Mouse (Mus musculus) lung, embryonic 14.5 days (tissue): ENCODE results near the gene Klk10. TPM values are rescaled to one million over a fixed set of nuclear protein-coding genes. Genes with fewer than 3 reads are reported as not detected.

Experiments used
- ATAC-seq: fragments of 200-750 bp; cut with Nextera tagmentation; 2 replicates; pipeline ENCODE4 v1.8.0; 2017; ENCODE audit warnings: mild to moderate bottlenecking, moderate TSS enrichment, moderate library complexity; ENCODE audit not compliant: insufficient read depth
- DNase-seq: peaks from one replicate; pipeline ENCODE4 v3.0.0-alpha.2; 2015
- H3K27ac ChIP-seq: fragments of 300-500 bp; sonication (generic); 2 replicates; pipeline ENCODE4 v1.5.1; 2014; ENCODE audit warnings: low read depth, mild to moderate bottlenecking, moderate library complexity
- H3K27me3 ChIP-seq: fragments of 300-500 bp; sonication (generic); 2 replicates; pipeline ENCODE4 v1.6.1; 2014; ENCODE audit warnings: low read length, control low read depth; ENCODE audit not compliant: insufficient read depth
- H3K36me3 ChIP-seq: fragments of 300-500 bp; sonication (generic); 2 replicates; pipeline ENCODE4 v1.6.1; 2014; ENCODE audit warnings: control low read depth; ENCODE audit not compliant: insufficient read depth
- H3K4me1 ChIP-seq: fragments of 300-500 bp; sonication (generic); 2 replicates; pipeline ENCODE4 v1.6.1; 2014; ENCODE audit warnings: antibody characterized with exemption, control low read depth; ENCODE audit not compliant: insufficient read depth
- H3K4me2 ChIP-seq: fragments of 300-500 bp; sonication (generic); 2 replicates; pipeline ENCODE4 v1.6.1; 2014; ENCODE audit warnings: mild to moderate bottlenecking
- H3K4me3 ChIP-seq: fragments of 300-500 bp; sonication (generic); 2 replicates; pipeline ENCODE4 v1.5.1; 2014; ENCODE audit warnings: low read depth, low read length
- H3K9ac ChIP-seq: fragments of 300-500 bp; sonication (generic); 2 replicates; pipeline ENCODE4 v1.6.1; 2014
- H3K9me3 ChIP-seq: fragments of 300-500 bp; sonication (generic); 2 replicates; pipeline ENCODE4 v1.6.1; 2016; ENCODE audit warnings: low read depth, low read length, control low read depth
- CTCF ChIP-seq: IDR thresholded peaks from 2 replicates; pipeline ENCODE4 v1.5.1; 2016; ENCODE audit warnings: antibody characterized with exemption, low read depth
- WGBS: fragments of 180-500 bp; shearing (Covaris S2); extraction: QIAGEN DNeasy Blood & Tissue Kit; methylation state at CpG from one replicate; pipeline ENCODE4 v1.1.7; 2014; 5-methylcytosine and 5-hydroxymethylcytosine counted together
- polyA plus RNA-seq: library from polyadenylated mRNA; unstranded; fragments of >200 nt; fragmentation: Nextera tagmentation; extraction: Ambion mirVana; gene quantifications from 2 replicates; pipeline ENCODE4 v1.2.1, GENCODE M21; 2014

Gene Klk10
- polyA plus RNA-seq, 1 experiment from 2014 or later = 0.70 TPM

DNA sequence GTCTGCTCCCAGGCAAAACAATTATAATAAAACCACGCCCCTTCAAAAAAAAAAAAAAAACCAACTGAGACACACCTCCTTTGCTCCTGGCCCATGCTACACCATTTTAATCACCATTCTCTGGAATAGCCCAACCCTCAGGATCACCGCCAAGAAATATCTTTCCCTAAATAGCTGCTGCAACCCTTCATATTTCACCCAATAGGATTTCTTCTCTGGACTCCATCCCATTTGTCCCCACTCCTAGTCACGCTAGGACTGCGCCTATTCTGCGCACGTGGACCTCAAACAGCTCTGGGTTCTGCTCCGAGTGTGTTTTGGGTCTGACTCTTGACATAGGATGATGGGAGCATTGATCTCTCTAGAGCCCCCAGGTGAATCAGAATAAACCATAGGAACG, 15.5 kb downstream of the Klk10 start:
- Histone ChIP-seq H3K4me2 (peak overlapping the region; percentile 75), H3K4me3 (peak overlapping the region; percentile 46), H3K4me1 (no peaks in the 10 kb centered on the region), H3K27me3 (peaks cover 8% of the 10 kb centered on the region; the same call in 1 of the 2 replicates), H3K9me3 (no peaks in the 10 kb centered on the region), H3K36me3 (no peaks in the 10 kb centered on the region), H3K9ac (no peak overlapping the region; the same call in 1 of the 2 replicates), H3K27ac (no peak overlapping the region)
- WGBS = 3% methylated on average over 8 of the region's 8 CpGs
- DNase-seq = peak; percentile 55
- TF ChIP-seq CTCF = no peak
- peak; percentile 15; the same call in 1 of the 2 replicates for ATAC-seq

DNA sequence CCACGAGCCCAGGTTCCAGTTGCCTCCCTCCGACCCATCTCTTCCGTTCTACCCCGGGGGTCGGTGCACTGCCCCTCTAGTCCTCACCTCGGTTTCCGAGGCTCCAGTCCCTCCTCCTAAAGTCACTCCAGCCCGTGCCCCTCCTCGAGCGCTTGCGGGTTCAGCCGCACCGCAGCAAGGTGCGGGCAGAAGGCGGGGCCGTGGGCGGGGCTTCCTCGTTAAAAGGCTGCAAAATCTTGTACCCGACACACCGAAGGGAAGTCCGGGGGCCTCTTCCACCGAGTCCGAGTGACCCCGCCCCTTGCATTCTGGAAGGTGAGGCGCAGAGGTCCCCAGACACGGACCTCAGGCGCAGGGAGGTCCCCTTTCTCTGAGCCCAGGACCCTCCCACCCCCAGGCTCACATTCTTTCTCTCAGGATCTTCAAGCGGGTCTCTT, 16.5 kb downstream of the Klk10 start, which contains the start of gene Klk8:
Gene Klk8 (plus strand): TSS at position 245 of the 437 bp plus-strand sequence.
- Histone ChIP-seq H3K4me2 (peak within 1 kb of the TSS; percentile 75), H3K4me1 (no peaks in the 10 kb centered on the region), H3K9ac (peak within 1 kb of the TSS; percentile 47), H3K27ac (no peak within 1 kb of the TSS), H3K36me3 (no peaks in the 10 kb centered on the region), H3K4me3 (peak within 1 kb of the TSS; percentile 46), H3K27me3 (peaks cover 8% of the 10 kb centered on the region; the same call in 1 of the 2 replicates), H3K9me3 (no peaks in the 10 kb centered on the region)
- ATAC-seq = peak; percentile 32; the same call in 1 of the 2 replicates
- TF ChIP-seq CTCF = no peak
- WGBS = under 1% methylated on average over 28 of the region's 28 CpGs
- DNase-seq = peak; percentile 44

DNA sequence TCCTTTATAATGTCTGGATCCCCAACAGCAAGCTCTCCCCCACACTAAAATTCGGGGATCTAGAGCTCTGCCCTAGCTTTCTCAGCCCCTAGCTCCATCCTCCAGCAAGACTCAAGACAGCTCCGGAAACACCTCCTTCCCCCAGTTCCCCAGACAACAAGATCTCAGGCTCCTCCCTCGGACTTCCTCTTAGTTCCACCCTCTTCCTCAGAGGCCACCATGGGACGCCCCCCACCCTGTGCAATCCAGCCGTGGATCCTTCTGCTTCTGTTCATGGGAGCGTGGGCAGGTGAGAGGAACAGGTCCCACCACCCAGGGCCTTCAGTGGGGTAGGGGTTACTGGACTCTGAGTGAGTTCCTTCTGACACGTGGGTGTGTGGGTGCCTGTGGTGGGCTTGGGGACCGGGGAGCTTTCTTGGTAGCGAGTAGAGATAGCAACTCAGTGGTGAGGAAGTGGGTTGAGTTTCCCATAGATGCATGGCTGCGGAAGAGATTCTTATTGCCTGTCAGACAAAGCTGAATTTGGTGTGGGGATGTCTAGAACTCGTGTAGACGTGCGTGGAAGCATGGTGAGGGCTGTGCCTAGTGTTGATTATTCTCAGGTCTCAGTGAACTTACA, 17.1 kb downstream of the Klk10 start:
- peak overlapping the region; percentile 47; the same call in 1 of the 2 replicates for H3K9ac ChIP-seq
- TF ChIP-seq CTCF = no peak
- H3K4me3 ChIP-seq = peak overlapping the region; percentile 46
- H3K36me3 ChIP-seq = no peaks in the 10 kb centered on the region
- H3K9me3 ChIP-seq = no peaks in the 10 kb centered on the region
- ATAC-seq = peak; percentile 57
- no peaks in the 10 kb centered on the region for H3K4me1 ChIP-seq
- H3K4me2 ChIP-seq = peak overlapping the region; percentile 75
- H3K27me3 ChIP-seq = peaks cover 8% of the 10 kb centered on the region; the same call in 1 of the 2 replicates
- WGBS = 38% methylated on average over 13 of the region's 13 CpGs
- H3K27ac ChIP-seq = no peak overlapping the region
- peak; percentile 24 for DNase-seq

DNA sequence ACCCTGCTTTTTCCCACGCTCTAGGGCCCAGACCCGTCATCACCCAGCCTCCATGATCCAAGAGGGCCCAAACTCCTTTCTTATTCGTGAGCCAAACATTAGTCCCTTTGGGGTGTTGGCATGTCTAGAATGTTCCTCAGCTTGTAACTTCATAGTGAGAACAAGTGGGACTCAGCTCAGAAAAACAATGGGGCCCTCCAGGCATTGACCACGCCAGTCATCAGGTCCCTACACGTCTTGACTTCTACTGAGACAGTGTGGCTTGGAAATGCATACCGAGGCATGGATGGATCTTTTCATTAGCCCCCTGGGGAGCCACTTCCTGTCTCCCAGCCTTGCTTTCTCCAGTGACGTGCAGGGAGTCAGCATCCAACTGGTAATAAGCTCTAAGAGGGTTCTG, 19.0 kb downstream of the Klk10 start:
- DNase-seq = no peak
- Histone ChIP-seq H3K4me3 (no peak overlapping the region), H3K4me1 (no peaks in the 10 kb centered on the region), H3K36me3 (no peaks in the 10 kb centered on the region), H3K9ac (no peak overlapping the region), H3K4me2 (no peak overlapping the region), H3K27me3 (peaks cover 8% of the 10 kb centered on the region; the same call in 1 of the 2 replicates), H3K9me3 (no peaks in the 10 kb centered on the region), H3K27ac (no peak overlapping the region)
- no peak for ATAC-seq
- WGBS = 71% methylated on average over 7 of the region's 7 CpGs
- TF ChIP-seq CTCF = no peak

DNA sequence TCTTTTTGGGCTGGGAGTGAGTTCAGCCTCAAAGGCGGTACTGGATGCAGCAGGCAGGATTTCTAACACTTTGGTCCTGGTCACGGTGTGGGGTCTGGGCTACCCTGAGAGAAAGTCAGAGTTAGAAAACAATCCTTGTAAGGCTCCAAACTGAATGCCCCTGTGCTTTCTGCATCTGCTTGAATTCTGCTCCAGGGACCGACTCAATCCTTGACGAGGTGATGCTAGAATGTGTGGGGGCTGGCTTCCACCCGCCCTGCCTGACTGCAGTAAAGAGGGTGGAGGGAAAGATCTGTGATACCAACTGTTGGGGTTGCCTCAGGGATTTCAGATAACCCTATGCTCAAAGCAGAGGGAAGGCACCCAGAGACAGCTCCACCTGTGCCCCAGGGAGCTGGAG, 30.2 kb downstream of the Klk10 start, which contains the start of gene Klk7:
Gene Klk7 (plus strand): TSS at position 301 of the 400 bp plus-strand sequence.
- H3K27me3 ChIP-seq = no peaks in the 10 kb centered on the region
- H3K27ac ChIP-seq = no peak within 1 kb of the TSS
- ATAC-seq = no peak
- no peaks in the 10 kb centered on the region for H3K9me3 ChIP-seq
- no peak for DNase-seq
- TF ChIP-seq CTCF = no peak
- H3K4me1 ChIP-seq = no peaks in the 10 kb centered on the region
- 40% methylated on average over 5 of the region's 5 CpGs for WGBS
- H3K9ac ChIP-seq = no peak within 1 kb of the TSS
- no peak within 1 kb of the TSS for H3K4me2 ChIP-seq
- no peak within 1 kb of the TSS for H3K4me3 ChIP-seq
- H3K36me3 ChIP-seq = no peaks in the 10 kb centered on the region

DNA sequence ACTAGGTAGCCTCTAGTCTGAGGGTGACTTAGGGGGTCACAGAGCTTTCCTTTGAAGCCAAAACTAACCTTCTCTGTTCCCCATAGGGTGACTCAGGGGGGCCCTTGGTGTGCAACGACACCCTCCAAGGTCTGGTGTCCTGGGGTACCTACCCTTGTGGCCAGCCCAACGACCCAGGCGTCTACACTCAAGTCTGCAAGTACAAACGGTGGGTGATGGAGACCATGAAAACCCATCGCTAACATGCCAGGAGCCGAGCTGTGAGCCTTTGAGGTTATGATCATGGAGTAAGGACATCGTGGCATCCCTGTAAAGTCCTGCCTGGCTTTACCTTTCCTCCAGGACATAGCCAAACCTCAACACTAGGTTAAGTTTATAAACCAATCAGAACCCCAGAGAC, 34.4 kb downstream of the Klk10 start:
- H3K36me3 ChIP-seq = no peaks in the 10 kb centered on the region
- DNase-seq = no peak
- WGBS = 80% methylated on average over 7 of the region's 7 CpGs

DNA sequence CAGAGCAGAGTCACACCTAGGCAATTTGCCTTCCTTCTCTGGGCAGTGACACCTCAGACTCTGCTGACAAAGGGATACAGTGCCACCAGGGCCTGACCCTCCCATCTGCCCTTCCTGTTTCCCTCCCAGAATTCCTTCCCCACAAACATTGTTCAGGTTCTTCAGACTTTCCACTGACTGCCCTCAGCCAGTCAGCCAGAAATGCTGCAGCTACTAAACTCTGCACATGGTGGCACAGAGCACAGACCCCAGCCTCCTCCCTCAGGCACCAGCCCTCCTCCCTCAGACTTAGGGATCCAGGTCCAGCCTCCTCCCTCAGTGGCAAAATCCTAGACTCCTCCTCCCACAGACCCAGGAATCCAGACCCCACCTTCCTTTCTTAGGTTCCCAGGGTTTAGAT, 35.9 kb downstream of the Klk10 start:
- ATAC-seq = no peak
- H3K9ac ChIP-seq = no peak overlapping the region
- H3K9me3 ChIP-seq = no peaks in the 10 kb centered on the region
- no peaks in the 10 kb centered on the region for H3K36me3 ChIP-seq
- H3K4me2 ChIP-seq = no peak overlapping the region
- TF ChIP-seq CTCF = no peak
- H3K27ac ChIP-seq = no peak overlapping the region
- no peaks in the 10 kb centered on the region for H3K4me1 ChIP-seq
- DNase-seq = no peak
- H3K27me3 ChIP-seq = no peaks in the 10 kb centered on the region
- H3K4me3 ChIP-seq = no peak overlapping the region

More for the DNA sequence above, 34.4 kb downstream of the Klk10 start:
- Histone ChIP-seq H3K27ac (no peak overlapping the region), H3K4me2 (no peak overlapping the region), H3K4me1 (no peaks in the 10 kb centered on the region), H3K4me3 (no peak overlapping the region), H3K27me3 (no peaks in the 10 kb centered on the region), H3K9me3 (no peaks in the 10 kb centered on the region), H3K9ac (no peak overlapping the region)
- no peak for ATAC-seq
- no peak for TF ChIP-seq CTCF
